Mouse (Mus musculus) stomach, postnatal 0 days (tissue): ENCODE results near the gene Ubn1.

Source experiments
- CTCF ChIP-seq: IDR thresholded peaks from 2 replicates; pipeline ENCODE4 v1.5.1; 2016; ENCODE audit warnings: antibody characterized with exemption, low read depth, mild to moderate bottlenecking, moderate library complexity
- EP300 ChIP-seq: optimal IDR thresholded peaks from 2 replicates; pipeline ENCODE3; 2016; ENCODE audit warnings: antibody characterized with exemption

GRCm38 (mm10) chr16:5011285-5011684 is 38.6 kb upstream of the Ubn1 start:
- TF ChIP-seq CTCF, result no peak
- no peak for TF ChIP-seq EP300
